Mouse (Mus musculus) central nervous system, embryonic 18 days (tissue): ENCODE measurements around the gene Lsm14b. TPM values are rescaled to one million over a fixed set of nuclear protein-coding genes. Genes with fewer than 3 reads are reported as not detected.

Experiments used
- polyA plus RNA-seq: library from polyadenylated mRNA; depleted of rRNA; stranded (reverse); fragments of >200 nt; gene quantifications from 2 replicates; pipeline ENCODE4 v1.2.3, GENCODE M21; 2012; rRNA removed

The Lsm14b gene
- 148 and 176 TPM in 2 replicates for polyA plus RNA-seq

GRCm38 (mm10) chr2:180024401-180025098, at the start of gene Lsm14b:
TSS of gene Lsm14b (plus strand) at chr2:180024987.

DNA sequence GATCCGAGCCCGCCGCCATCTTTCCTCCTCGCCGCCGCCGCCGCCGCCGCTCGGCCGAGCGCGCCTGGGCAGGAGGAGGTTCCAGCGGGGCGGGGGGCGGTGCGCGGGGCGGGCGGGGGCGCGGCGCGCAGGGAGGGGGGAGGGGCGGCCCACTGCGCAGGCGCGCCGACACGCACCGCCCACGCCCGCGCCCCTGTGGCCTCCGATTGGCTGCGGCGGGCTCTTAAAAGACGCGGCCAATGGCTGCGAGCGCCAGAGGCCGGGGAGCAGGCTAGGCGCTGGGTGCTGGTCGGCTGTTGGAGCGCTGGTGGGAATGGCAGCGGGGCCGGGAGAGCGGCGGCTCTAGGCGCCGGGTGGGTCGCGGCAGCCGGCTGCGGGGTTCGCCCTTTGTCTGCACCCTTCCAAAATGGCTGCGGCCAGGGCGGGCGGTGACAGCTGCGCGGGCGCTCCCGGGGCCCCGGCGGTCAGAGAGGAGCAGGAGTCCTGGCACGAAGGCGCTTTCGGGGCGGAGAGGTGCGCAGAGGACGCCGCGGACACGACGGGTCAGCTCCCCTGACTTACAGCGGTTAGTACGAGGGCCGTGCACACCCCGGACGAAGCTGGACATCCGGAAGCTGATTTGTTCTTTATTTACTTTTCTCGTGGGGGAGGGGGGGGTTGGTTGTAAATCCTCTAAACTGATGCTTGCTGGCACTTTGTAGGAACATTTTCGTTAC, 48.0 kb upstream of the Lsm14b start, which contains the start of gene Taf4:
Gene Taf4 (minus strand): TSS at position 19 of the 716 bp plus-strand sequence.

DNA sequence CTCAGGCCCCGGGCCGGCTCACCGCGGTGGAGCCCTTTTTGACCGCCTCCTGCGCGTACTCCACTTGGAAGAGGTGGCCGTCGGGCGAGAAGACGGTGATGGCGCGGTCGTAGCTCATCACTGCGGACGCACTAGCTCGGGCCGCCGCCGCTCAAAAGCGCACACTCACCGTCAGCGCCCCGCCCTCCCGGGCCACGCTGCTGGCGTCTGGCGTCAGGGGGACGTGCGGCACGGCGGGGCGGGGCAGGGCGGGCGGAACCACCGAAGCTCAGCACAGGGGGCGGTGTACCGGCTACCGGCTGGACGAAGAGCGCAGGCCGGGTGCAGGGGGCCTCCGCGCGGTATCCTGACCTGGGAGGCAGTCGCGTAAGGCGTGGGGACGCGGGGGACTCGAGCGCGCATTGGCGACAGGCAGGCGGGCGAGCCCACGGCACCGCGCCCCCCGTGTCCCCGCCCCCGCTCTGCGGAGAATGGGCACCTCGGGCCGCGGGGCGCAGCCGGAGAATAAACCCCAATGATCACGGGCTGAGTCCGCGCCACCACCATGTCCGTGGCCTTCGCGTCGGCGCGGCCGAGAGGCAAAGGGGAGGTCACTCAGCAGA, 17.6 kb downstream of the Lsm14b start, which contains the start of the genes Psma7 and Ss18l1:
Gene Psma7 (minus strand): TSS at position 178 of the 602 bp plus-strand sequence.
Gene Ss18l1 (plus strand): TSS at position 254 of the 602 bp plus-strand sequence.

GRCm38 (mm10) chr2:180070481-180071453, 46.0 kb downstream of the Lsm14b start, which contains the start of gene Mtg2:
TSS of gene Mtg2 (plus strand) at chr2:180070588.

Other genes starting within 250 kb of the Lsm14b start
- gene Taf4, start 48.3 kb upstream of the Lsm14b start, polyA plus RNA-seq, result 15.2 and 16.7 TPM in 2 replicates
- 342 and 356 TPM in 2 replicates for gene Psma7, start 17.4 kb downstream of the Lsm14b start, polyA plus RNA-seq
- gene Ss18l1, start 17.5 kb downstream of the Lsm14b start, polyA plus RNA-seq, result 51.1 and 57.3 TPM in 2 replicates
- gene Mtg2, start 45.6 kb downstream of the Lsm14b start, polyA plus RNA-seq, result 38.6 and 40.5 TPM in 2 replicates
- 7.8 and 9.2 TPM in 2 replicates for gene Hrh3, start 79.5 kb downstream of the Lsm14b start, polyA plus RNA-seq
- gene Osbpl2, start 94.3 kb downstream of the Lsm14b start, polyA plus RNA-seq, result 48.9 and 49.4 TPM in 2 replicates
- 85.9 and 102 TPM in 2 replicates for gene Adrm1, start 146.5 kb downstream of the Lsm14b start, polyA plus RNA-seq
- 6.8 and 7.1 TPM in 2 replicates for gene Lama5, start 200.9 kb downstream of the Lsm14b start, polyA plus RNA-seq
- 2,485 and 2,694 TPM in 2 replicates for gene Rps21, start 232.4 kb downstream of the Lsm14b start, polyA plus RNA-seq
- 57.8 and 58.0 TPM in 2 replicates for gene Cables2, start 248.5 kb downstream of the Lsm14b start, polyA plus RNA-seq